Mouse (Mus musculus): ENCODE measurements around the gene Rasa2. TPM values are rescaled to one million over a fixed set of nuclear protein-coding genes. Genes with fewer than 3 reads are reported as not detected.

Gene Rasa2
- polyA plus RNA-seq, 1 experiment from 2014 or later = 22.4 TPM

- Histone ChIP-seq H3K4me1 (ENCODE audit: control insufficient read depth, insufficient read depth, low read length) (no peaks in the 10 kb centered on the region), H3K27ac (ENCODE audit: low read depth, low read length) (peak overlapping the region; percentile 87)
- peak; percentile 100 for ATAC-seq (ENCODE audit: low read depth)
These were observed 38.5 kb upstream of the Rasa2 start for GRCm38 (mm10) chr9:96669877-96670276.

GRCm38 (mm10) chr9:96668628-96669027 is 37.2 kb upstream of the Rasa2 start:
- H3K4me1 ChIP-seq (ENCODE audit: control insufficient read depth, insufficient read depth, low read length) = no peaks in the 10 kb centered on the region
- H3K27ac ChIP-seq (ENCODE audit: low read depth, low read length) = no peak overlapping the region
- no peak overlapping the region for H3K9ac ChIP-seq (replicated peaks; ENCODE audit: low read depth, low read length)
- H3K9me3 ChIP-seq (ENCODE audit: control insufficient read depth, low read length) = no peaks in the 10 kb centered on the region
- H3K4me3 ChIP-seq (ENCODE audit: low read depth, low read length) = no peak overlapping the region
- H3K36me3 ChIP-seq (ENCODE audit: control insufficient read depth, insufficient read depth, low read length) = no peaks in the 10 kb centered on the region
- peak; percentile 47; the same call in 1 of the 2 replicates for ATAC-seq (ENCODE audit: low read depth)
- H3K4me2 ChIP-seq (ENCODE audit: low read depth, low read length) = no peak overlapping the region
- WGBS = 55% methylated on average over 5 of the region's 5 CpGs
- no peaks in the 10 kb centered on the region for H3K27me3 ChIP-seq (ENCODE audit: control insufficient read depth, insufficient read depth, low read length)

More at GRCm38 (mm10) chr9:96669877-96670276, 38.5 kb upstream of the Rasa2 start:
- Histone ChIP-seq H3K27me3 (ENCODE audit: control insufficient read depth, insufficient read depth, low read length) (no peaks in the 10 kb centered on the region), H3K9me3 (ENCODE audit: control insufficient read depth, low read length) (no peaks in the 10 kb centered on the region), H3K4me3 (ENCODE audit: low read depth, low read length) (peak overlapping the region; percentile 30), H3K36me3 (ENCODE audit: control insufficient read depth, insufficient read depth, low read length) (no peaks in the 10 kb centered on the region), H3K4me2 (ENCODE audit: low read depth, low read length) (peak overlapping the region; percentile 60), H3K9ac (replicated peaks; ENCODE audit: low read depth, low read length) (peak overlapping the region; percentile 46; the same call in 1 of the 2 replicates)
- 2% methylated on average over 15 of the region's 15 CpGs for WGBS

- no peak overlapping the region for H3K9ac ChIP-seq (replicated peaks; ENCODE audit: low read depth, low read length)
- no peaks in the 10 kb centered on the region for H3K9me3 ChIP-seq (ENCODE audit: control insufficient read depth, low read length)
- H3K4me1 ChIP-seq (ENCODE audit: control insufficient read depth, insufficient read depth, low read length) = no peaks in the 10 kb centered on the region
- H3K27ac ChIP-seq (ENCODE audit: low read depth, low read length) = no peak overlapping the region; the same call in 1 of the 2 replicates
- no peak overlapping the region for H3K4me2 ChIP-seq (ENCODE audit: low read depth, low read length)
- no peak overlapping the region for H3K4me3 ChIP-seq (ENCODE audit: low read depth, low read length)
- ATAC-seq (ENCODE audit: low read depth) = peak; percentile 81
- H3K27me3 ChIP-seq (ENCODE audit: control insufficient read depth, insufficient read depth, low read length) = no peaks in the 10 kb centered on the region
- H3K36me3 ChIP-seq (ENCODE audit: control insufficient read depth, insufficient read depth, low read length) = no peaks in the 10 kb centered on the region
- WGBS = 41% methylated on average over 10 of the region's 10 CpGs
These were observed 29.3 kb upstream of the Rasa2 start for GRCm38 (mm10) chr9:96660510-96661244.

GRCm38 (mm10) chr9:96659801-96660200 is 28.4 kb upstream of the Rasa2 start:
- Histone ChIP-seq H3K9ac (replicated peaks; ENCODE audit: low read depth, low read length) (no peak overlapping the region), H3K4me1 (ENCODE audit: control insufficient read depth, insufficient read depth, low read length) (no peaks in the 10 kb centered on the region), H3K4me3 (ENCODE audit: low read depth, low read length) (no peak overlapping the region), H3K27ac (ENCODE audit: low read depth, low read length) (no peak overlapping the region; the same call in 1 of the 2 replicates), H3K36me3 (ENCODE audit: control insufficient read depth, insufficient read depth, low read length) (no peaks in the 10 kb centered on the region), H3K27me3 (ENCODE audit: control insufficient read depth, insufficient read depth, low read length) (no peaks in the 10 kb centered on the region), H3K9me3 (ENCODE audit: control insufficient read depth, low read length) (no peaks in the 10 kb centered on the region), H3K4me2 (ENCODE audit: low read depth, low read length) (no peak overlapping the region)
- WGBS = 71% methylated on average over 2 of the region's 2 CpGs
- no peak for ATAC-seq (ENCODE audit: low read depth)

- 84% methylated on average over 4 of the region's 4 CpGs for WGBS
- Histone ChIP-seq H3K27me3 (ENCODE audit: control insufficient read depth, insufficient read depth, low read length) (no peaks in the 10 kb centered on the region), H3K36me3 (ENCODE audit: control insufficient read depth, insufficient read depth, low read length) (no peaks in the 10 kb centered on the region), H3K27ac (ENCODE audit: low read depth, low read length) (no peak overlapping the region), H3K9ac (replicated peaks; ENCODE audit: low read depth, low read length) (no peak overlapping the region), H3K4me3 (ENCODE audit: low read depth, low read length) (no peak overlapping the region), H3K9me3 (ENCODE audit: control insufficient read depth, low read length) (no peaks in the 10 kb centered on the region), H3K4me2 (ENCODE audit: low read depth, low read length) (no peak overlapping the region), H3K4me1 (ENCODE audit: control insufficient read depth, insufficient read depth, low read length) (no peaks in the 10 kb centered on the region)
- ATAC-seq (ENCODE audit: low read depth) = no peak
These were observed 22.1 kb upstream of the Rasa2 start for GRCm38 (mm10) chr9:96653538-96653937.

GRCm38 (mm10) chr9:96652763-96653162 is 21.3 kb upstream of the Rasa2 start:
- Histone ChIP-seq H3K36me3 (ENCODE audit: control insufficient read depth, insufficient read depth, low read length) (no peaks in the 10 kb centered on the region), H3K4me1 (ENCODE audit: control insufficient read depth, insufficient read depth, low read length) (no peaks in the 10 kb centered on the region), H3K27ac (ENCODE audit: low read depth, low read length) (no peak overlapping the region), H3K27me3 (ENCODE audit: control insufficient read depth, insufficient read depth, low read length) (no peaks in the 10 kb centered on the region), H3K4me2 (ENCODE audit: low read depth, low read length) (no peak overlapping the region), H3K9me3 (ENCODE audit: control insufficient read depth, low read length) (no peaks in the 10 kb centered on the region), H3K4me3 (ENCODE audit: low read depth, low read length) (no peak overlapping the region), H3K9ac (replicated peaks; ENCODE audit: low read depth, low read length) (no peak overlapping the region)
- 69% methylated on average over 6 of the region's 6 CpGs for WGBS
- no peak for ATAC-seq (ENCODE audit: low read depth)

GRCm38 (mm10) chr9:96650807-96651206 is 19.4 kb upstream of the Rasa2 start:
- ATAC-seq (ENCODE audit: low read depth) = no peak

GRCm38 (mm10) chr9:96649924-96650323 is 18.5 kb upstream of the Rasa2 start:
- ATAC-seq (ENCODE audit: low read depth) = no peak
- no peak overlapping the region for H3K27ac ChIP-seq (ENCODE audit: low read depth, low read length)
- 74% methylated on average over 9 of the region's 9 CpGs for WGBS

More at GRCm38 (mm10) chr9:96650807-96651206, 19.4 kb upstream of the Rasa2 start:
- Histone ChIP-seq H3K4me2 (ENCODE audit: low read depth, low read length) (no peak overlapping the region), H3K4me3 (ENCODE audit: low read depth, low read length) (no peak overlapping the region), H3K36me3 (ENCODE audit: control insufficient read depth, insufficient read depth, low read length) (no peaks in the 10 kb centered on the region), H3K27me3 (ENCODE audit: control insufficient read depth, insufficient read depth, low read length) (no peaks in the 10 kb centered on the region), H3K4me1 (ENCODE audit: control insufficient read depth, insufficient read depth, low read length) (no peaks in the 10 kb centered on the region), H3K27ac (ENCODE audit: low read depth, low read length) (no peak overlapping the region), H3K9me3 (ENCODE audit: control insufficient read depth, low read length) (no peaks in the 10 kb centered on the region), H3K9ac (replicated peaks; ENCODE audit: low read depth, low read length) (no peak overlapping the region)
- WGBS = 86% methylated on average over 7 of the region's 7 CpGs

GRCm38 (mm10) chr9:96649362-96649761 is 17.9 kb upstream of the Rasa2 start:
- Histone ChIP-seq H3K27me3 (ENCODE audit: control insufficient read depth, insufficient read depth, low read length) (no peaks in the 10 kb centered on the region), H3K36me3 (ENCODE audit: control insufficient read depth, insufficient read depth, low read length) (no peaks in the 10 kb centered on the region), H3K4me3 (ENCODE audit: low read depth, low read length) (no peak overlapping the region), H3K27ac (ENCODE audit: low read depth, low read length) (no peak overlapping the region), H3K4me1 (ENCODE audit: control insufficient read depth, insufficient read depth, low read length) (no peaks in the 10 kb centered on the region), H3K9me3 (ENCODE audit: control insufficient read depth, low read length) (no peaks in the 10 kb centered on the region), H3K4me2 (ENCODE audit: low read depth, low read length) (no peak overlapping the region), H3K9ac (replicated peaks; ENCODE audit: low read depth, low read length) (no peak overlapping the region)
- no peak for ATAC-seq (ENCODE audit: low read depth)
- 93% methylated on average over 4 of the region's 4 CpGs for WGBS

More at GRCm38 (mm10) chr9:96649924-96650323, 18.5 kb upstream of the Rasa2 start:
- Histone ChIP-seq H3K36me3 (ENCODE audit: control insufficient read depth, insufficient read depth, low read length) (no peaks in the 10 kb centered on the region), H3K9me3 (ENCODE audit: control insufficient read depth, low read length) (no peaks in the 10 kb centered on the region), H3K27me3 (ENCODE audit: control insufficient read depth, insufficient read depth, low read length) (no peaks in the 10 kb centered on the region), H3K9ac (replicated peaks; ENCODE audit: low read depth, low read length) (no peak overlapping the region), H3K4me1 (ENCODE audit: control insufficient read depth, insufficient read depth, low read length) (no peaks in the 10 kb centered on the region), H3K4me3 (ENCODE audit: low read depth, low read length) (no peak overlapping the region), H3K4me2 (ENCODE audit: low read depth, low read length) (no peak overlapping the region)

All from neural tube, embryonic 14.5 days (tissue).